Mouse (Mus musculus) midbrain, embryonic 13.5 days (tissue): ENCODE measurements at regions not wholly inside any gene's neighbourhood (a gene's known extent, or its start where the extent isn't known, plus 50 kb on each side); places are given as distances from the start of the nearest gene placed in this dataset.

Experiments
- ATAC-seq: fragments of 200-750 bp; cut with Nextera tagmentation; 2 replicates; pipeline ENCODE4 v1.8.0; 2017; ENCODE audit warnings: mild to moderate bottlenecking, moderate TSS enrichment, moderate library complexity
- H3K27ac ChIP-seq: fragments of 300-500 bp; sonication (generic); 2 replicates; pipeline ENCODE4 v1.5.1; 2015; ENCODE audit warnings: inconsistent platforms, mild to moderate bottlenecking, moderate library complexity
- H3K27me3 ChIP-seq: fragments of 300-500 bp; sonication (generic); 2 replicates; pipeline ENCODE4 v1.6.1; 2015; ENCODE audit warnings: mild to moderate bottlenecking, inconsistent platforms
- H3K36me3 ChIP-seq: fragments of 300-500 bp; sonication (generic); 2 replicates; pipeline ENCODE4 v1.6.1; 2015; ENCODE audit warnings: mild to moderate bottlenecking, inconsistent platforms
- H3K4me1 ChIP-seq: fragments of 300-500 bp; sonication (generic); replicated peaks from 2 replicates; pipeline ENCODE4 v1.6.1; 2015; ENCODE audit warnings: inconsistent platforms
- H3K4me2 ChIP-seq: fragments of 300-500 bp; sonication (generic); replicated peaks from 2 replicates; pipeline ENCODE4 v1.6.1; 2015; ENCODE audit warnings: moderate library complexity, mild to moderate bottlenecking, inconsistent platforms
- H3K4me3 ChIP-seq: fragments of 300-500 bp; sonication (generic); replicated peaks from 2 replicates; pipeline ENCODE4 v1.5.1; 2015; ENCODE audit warnings: mild to moderate bottlenecking, inconsistent platforms
- H3K9ac ChIP-seq: fragments of 300-500 bp; sonication (generic); replicated peaks from 2 replicates; pipeline ENCODE4 v1.6.1; 2015; ENCODE audit warnings: mild to moderate bottlenecking, inconsistent platforms
- H3K9me3 ChIP-seq: fragments of 300-500 bp; sonication (generic); 2 replicates; pipeline ENCODE4 v1.6.1; 2016; ENCODE audit warnings: mild to moderate bottlenecking, inconsistent platforms
- WGBS: fragments of 180-500 bp; shearing (Covaris S2); methylation state at CpG from one replicate; pipeline ENCODE4 v1.1.7; 2015; 5-methylcytosine and 5-hydroxymethylcytosine counted together

DNA sequence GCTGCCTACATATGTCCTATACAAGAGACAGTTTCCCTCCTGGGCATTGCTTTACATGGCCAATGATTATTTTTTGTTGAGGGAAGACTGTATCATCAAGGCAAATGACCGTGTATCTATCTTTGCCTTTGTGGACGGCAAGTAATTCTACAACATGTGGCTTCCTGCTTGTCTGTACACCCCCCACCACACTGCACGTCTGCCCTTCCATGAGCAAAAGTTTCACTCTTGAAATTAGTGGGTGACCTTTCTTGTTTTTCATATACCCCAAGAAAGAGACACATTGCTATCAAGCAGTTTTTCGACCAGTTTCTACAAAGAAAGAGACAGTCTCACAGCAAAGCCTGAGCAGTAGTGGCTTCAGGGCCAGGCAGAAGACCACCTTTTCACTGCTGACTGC lies 180.5 kb upstream of the Prdm1 start:
- H3K27me3 ChIP-seq: no peaks in the 10 kb centered on the region
- H3K36me3 ChIP-seq: no peaks in the 10 kb centered on the region
- H3K27ac ChIP-seq: no peak overlapping the region
- H3K9me3 ChIP-seq: no peaks in the 10 kb centered on the region
- no peak overlapping the region for H3K4me2 ChIP-seq
- no peak for ATAC-seq
- WGBS: 87% methylated on average over 4 of the region's 4 CpGs
- H3K9ac ChIP-seq: no peak overlapping the region
- no peak overlapping the region for H3K4me3 ChIP-seq
- no peaks in the 10 kb centered on the region for H3K4me1 ChIP-seq

DNA sequence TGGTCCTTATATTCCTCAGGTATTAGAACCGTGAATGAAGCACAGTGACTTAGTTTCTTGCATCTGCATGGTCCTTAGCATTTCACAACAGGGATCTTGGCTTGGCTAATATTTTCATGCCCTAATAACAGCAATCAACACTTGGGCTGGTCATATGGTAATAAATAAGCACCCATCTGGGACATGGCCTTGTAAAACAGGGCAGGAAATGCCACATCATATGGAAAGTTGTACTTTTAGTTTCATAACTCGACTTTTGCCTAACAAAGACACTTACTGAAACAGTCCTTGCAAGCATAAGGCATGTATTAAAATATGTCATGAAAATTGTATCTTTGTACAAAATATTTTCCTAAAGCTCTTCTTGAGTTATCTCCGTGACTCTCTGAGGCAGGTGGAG lies 175.8 kb upstream of the Prdm1 start:
- no peak for ATAC-seq
- Histone ChIP-seq H3K9ac (no peak overlapping the region), H3K27ac (no peak overlapping the region), H3K4me2 (no peak overlapping the region), H3K4me3 (no peak overlapping the region), H3K9me3 (no peaks in the 10 kb centered on the region), H3K36me3 (no peaks in the 10 kb centered on the region), H3K27me3 (no peaks in the 10 kb centered on the region), H3K4me1 (no peaks in the 10 kb centered on the region)
- WGBS: 85% methylated on average over 3 of the region's 3 CpGs

DNA sequence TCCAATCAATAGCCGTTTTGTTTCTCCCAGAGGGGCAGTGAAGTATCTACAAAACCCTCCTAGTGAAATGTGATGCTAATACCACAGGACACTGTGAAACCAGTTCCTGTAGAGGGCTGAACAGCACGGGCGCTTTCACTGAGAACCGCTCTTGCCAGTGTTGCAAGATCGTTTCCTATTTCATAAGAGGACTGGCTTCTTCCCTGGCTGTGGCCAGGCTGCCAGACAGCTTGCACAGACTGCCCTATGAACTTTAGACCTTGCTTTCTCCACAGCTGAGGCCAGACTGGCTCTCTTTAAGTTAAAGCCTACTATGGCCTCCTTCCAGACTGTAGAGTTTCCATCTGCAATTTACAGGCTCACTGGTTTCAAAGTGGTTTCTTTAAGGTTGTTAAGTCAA lies 173.8 kb upstream of the Prdm1 start:
- Histone ChIP-seq H3K4me1 (no peaks in the 10 kb centered on the region), H3K27ac (no peak overlapping the region), H3K9me3 (no peaks in the 10 kb centered on the region), H3K27me3 (no peaks in the 10 kb centered on the region), H3K9ac (no peak overlapping the region), H3K4me3 (no peak overlapping the region), H3K36me3 (no peaks in the 10 kb centered on the region), H3K4me2 (no peak overlapping the region)
- no peak for ATAC-seq
- WGBS: 85% methylated on average over 5 of the region's 5 CpGs

DNA sequence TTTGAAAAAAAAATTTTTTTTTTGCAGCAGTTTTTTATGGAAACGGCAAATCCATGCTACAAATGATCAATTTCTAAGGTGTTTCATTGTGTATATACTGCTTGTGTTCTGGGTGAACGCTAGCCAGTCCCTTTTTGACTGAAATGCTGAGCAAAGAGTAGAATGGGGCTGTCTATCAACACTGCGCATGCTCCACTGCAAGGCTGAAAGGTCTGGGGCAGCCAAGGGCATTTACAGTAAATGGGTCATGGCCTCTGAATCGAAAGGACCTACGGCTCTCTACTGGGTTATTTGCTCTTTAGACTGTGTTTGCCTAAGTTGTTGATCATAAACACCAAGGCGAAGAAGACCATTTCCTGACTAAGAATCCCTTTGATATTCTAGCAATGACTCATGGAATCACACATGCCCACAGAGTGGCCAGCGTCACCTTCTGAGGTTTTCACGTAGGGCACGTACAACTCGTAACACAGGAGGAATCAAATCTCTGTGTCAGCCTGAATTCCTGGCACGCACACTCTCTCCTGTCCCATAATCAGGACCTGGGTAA lies 171.8 kb upstream of the Prdm1 start:
- Histone ChIP-seq H3K9me3 (no peaks in the 10 kb centered on the region), H3K4me2 (no peak overlapping the region), H3K9ac (no peak overlapping the region), H3K27me3 (no peaks in the 10 kb centered on the region), H3K4me3 (no peak overlapping the region), H3K27ac (no peak overlapping the region), H3K4me1 (no peaks in the 10 kb centered on the region), H3K36me3 (no peaks in the 10 kb centered on the region)
- ATAC-seq: no peak
- 92% methylated on average over 11 of the region's 11 CpGs for WGBS

DNA sequence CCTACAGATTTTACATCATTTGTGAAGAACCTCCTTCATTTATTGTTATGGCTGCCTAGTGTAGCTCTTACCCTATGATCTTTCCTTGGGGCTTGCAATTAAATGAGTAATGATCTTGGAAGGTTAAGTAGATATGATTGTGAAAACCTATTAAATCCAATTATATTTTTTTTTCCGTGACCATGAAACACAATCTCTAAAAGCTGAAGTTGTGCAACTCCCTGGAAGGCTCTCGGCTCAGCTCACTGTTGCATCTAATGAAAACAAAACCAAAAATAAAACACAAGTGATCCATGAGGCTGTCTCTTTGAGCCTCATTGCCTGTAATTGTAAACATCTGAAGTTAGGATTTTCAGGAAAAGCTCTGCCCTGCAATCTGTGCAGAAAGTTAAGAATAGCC lies 169.7 kb upstream of the Prdm1 start:
- ATAC-seq: no peak
- 85% methylated on average over 2 of the region's 2 CpGs for WGBS
- Histone ChIP-seq H3K4me1 (no peaks in the 10 kb centered on the region), H3K27ac (no peak overlapping the region), H3K9me3 (no peaks in the 10 kb centered on the region), H3K27me3 (no peaks in the 10 kb centered on the region), H3K4me3 (no peak overlapping the region), H3K4me2 (no peak overlapping the region), H3K9ac (no peak overlapping the region), H3K36me3 (no peaks in the 10 kb centered on the region)

DNA sequence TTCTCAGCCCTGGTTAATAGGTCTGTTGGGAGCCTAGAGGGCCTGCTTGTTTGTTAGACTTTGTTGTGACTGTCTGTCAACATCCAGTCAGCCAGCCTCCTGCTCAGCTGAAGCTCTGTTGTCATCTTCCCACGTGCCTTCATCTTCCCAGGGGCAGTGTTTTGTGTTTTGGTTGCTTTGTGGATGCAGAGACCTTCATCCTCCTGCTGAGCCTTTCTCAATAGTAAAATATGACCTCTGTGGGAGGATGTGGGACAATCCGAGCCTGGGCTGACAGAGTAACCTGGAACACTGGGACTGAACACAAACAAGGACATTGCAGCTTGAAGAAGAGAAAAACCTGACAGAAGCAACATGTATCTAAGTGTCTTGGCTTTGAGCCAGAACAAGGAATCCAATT lies 168.7 kb upstream of the Prdm1 start:
- no peaks in the 10 kb centered on the region for H3K9me3 ChIP-seq
- no peak for ATAC-seq
- H3K4me2 ChIP-seq: no peak overlapping the region
- no peak overlapping the region for H3K4me3 ChIP-seq
- no peaks in the 10 kb centered on the region for H3K4me1 ChIP-seq
- H3K27me3 ChIP-seq: no peaks in the 10 kb centered on the region
- H3K9ac ChIP-seq: no peak overlapping the region
- no peak overlapping the region for H3K27ac ChIP-seq
- no peaks in the 10 kb centered on the region for H3K36me3 ChIP-seq
- 32% methylated on average over 2 of the region's 2 CpGs for WGBS

DNA sequence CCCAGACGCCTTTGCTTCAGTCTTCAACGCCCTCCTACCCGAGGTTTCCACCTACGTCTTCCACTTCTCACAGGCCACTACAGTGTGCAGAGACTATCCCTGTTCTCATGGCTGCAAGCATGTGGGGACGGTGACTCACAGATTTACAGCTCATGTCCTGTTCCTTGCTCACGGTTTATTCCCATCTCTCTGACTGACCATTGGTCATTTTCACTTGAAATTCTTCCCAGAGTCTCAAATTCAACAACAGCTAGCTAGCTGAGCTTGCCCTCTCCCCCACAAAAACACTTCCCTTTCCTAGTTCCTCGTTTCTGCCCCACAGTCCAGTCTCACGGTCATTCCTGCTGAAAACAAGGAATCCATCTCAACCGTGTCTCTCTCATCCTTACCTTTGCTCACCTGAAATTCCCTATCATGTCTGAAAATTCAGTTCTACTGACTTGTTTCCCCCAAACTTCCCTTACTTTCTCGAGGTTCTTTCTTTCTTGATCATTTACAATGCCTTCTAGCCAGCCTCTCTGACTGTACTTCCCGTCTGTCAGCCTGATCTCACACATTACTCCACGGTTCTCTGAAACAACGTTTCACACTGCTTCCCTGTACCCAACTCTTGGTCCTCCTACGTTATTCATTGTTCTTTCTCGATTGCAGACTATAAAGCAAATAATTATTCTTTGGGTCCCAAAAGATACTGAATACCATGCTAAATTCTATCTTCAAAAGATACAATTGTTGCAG lies 163.5 kb upstream of the Prdm1 start:
- 85% methylated on average over 15 of the region's 15 CpGs for WGBS
- Histone ChIP-seq H3K4me1 (no peaks in the 10 kb centered on the region), H3K27me3 (no peaks in the 10 kb centered on the region), H3K4me3 (no peak overlapping the region), H3K9ac (no peak overlapping the region), H3K27ac (no peak overlapping the region), H3K4me2 (no peak overlapping the region), H3K9me3 (no peaks in the 10 kb centered on the region), H3K36me3 (no peaks in the 10 kb centered on the region)
- ATAC-seq: no peak

DNA sequence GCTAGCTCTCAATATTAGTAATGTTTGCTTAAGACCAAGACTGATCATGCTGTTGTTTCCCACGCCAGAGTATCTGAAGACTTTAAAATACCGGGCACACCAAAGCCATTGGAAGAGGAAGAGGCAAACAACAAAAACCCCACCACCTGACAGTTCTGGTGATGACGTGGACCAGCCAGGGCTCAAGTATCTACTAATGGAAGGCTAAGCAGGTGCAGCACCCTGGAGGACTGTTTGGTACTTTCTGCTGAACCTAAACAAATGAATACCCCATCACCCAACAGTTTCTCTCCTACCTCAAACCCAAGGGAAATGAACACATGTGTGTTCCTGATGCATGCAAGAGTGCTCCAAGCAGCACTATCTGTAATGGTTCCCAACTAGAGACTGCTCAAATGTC lies 160.3 kb upstream of the Prdm1 start:
- Histone ChIP-seq H3K4me2 (no peak overlapping the region), H3K36me3 (no peaks in the 10 kb centered on the region), H3K4me3 (no peak overlapping the region), H3K9ac (no peak overlapping the region), H3K4me1 (no peaks in the 10 kb centered on the region), H3K9me3 (no peaks in the 10 kb centered on the region), H3K27ac (no peak overlapping the region), H3K27me3 (no peaks in the 10 kb centered on the region)
- WGBS: 87% methylated on average over 3 of the region's 3 CpGs
- ATAC-seq: no peak

DNA sequence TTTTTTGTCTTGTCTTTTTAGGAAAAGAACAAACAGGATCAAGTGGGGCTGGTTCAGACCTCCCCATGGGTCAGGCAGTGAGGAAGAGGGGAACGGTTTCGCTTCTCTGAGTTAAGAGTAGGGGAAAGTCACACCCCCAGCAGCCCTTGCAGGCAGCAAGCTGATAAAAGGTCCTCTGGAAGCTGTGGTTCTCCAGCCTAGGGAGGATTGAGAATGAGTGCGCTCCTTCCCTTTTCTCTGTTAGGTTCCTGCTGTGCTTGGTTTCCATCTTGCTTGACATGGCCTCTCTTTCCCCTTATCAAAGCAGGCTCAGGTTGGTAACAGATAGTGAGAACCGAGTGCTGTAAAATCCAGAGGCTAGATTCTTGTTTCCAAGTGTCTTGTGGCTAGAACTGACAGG lies 157.8 kb upstream of the Prdm1 start:
- Histone ChIP-seq H3K36me3 (no peaks in the 10 kb centered on the region), H3K9me3 (no peaks in the 10 kb centered on the region), H3K4me1 (no peaks in the 10 kb centered on the region), H3K9ac (no peak overlapping the region), H3K27me3 (no peaks in the 10 kb centered on the region), H3K27ac (no peak overlapping the region), H3K4me2 (no peak overlapping the region), H3K4me3 (no peak overlapping the region)
- 83% methylated on average over 4 of the region's 4 CpGs for WGBS
- ATAC-seq: no peak

DNA sequence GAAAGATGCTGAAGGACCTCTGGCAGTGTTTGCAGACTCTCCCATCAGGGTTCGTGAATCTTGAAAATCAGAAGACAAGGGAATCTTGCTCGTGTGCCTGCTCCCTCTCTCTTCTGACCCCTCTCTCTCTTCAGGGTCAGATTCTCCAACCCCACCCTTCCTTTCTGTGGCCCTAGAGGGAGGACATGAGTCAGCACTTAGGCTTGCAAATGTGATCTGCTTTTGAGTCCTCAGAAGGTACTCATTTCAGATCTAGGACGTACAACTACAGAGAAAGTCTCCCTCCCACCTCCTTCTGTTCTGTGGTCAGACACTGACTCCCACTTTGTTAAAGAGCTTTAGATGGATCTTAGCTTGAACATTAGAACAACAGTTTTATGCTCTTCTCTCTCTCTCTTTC lies 156.9 kb upstream of the Prdm1 start:
- Histone ChIP-seq H3K27ac (no peak overlapping the region), H3K9me3 (no peaks in the 10 kb centered on the region), H3K9ac (no peak overlapping the region), H3K4me1 (no peaks in the 10 kb centered on the region), H3K36me3 (no peaks in the 10 kb centered on the region), H3K27me3 (no peaks in the 10 kb centered on the region), H3K4me2 (no peak overlapping the region), H3K4me3 (no peak overlapping the region)
- 72% methylated on average over 3 of the region's 3 CpGs for WGBS
- no peak for ATAC-seq

DNA sequence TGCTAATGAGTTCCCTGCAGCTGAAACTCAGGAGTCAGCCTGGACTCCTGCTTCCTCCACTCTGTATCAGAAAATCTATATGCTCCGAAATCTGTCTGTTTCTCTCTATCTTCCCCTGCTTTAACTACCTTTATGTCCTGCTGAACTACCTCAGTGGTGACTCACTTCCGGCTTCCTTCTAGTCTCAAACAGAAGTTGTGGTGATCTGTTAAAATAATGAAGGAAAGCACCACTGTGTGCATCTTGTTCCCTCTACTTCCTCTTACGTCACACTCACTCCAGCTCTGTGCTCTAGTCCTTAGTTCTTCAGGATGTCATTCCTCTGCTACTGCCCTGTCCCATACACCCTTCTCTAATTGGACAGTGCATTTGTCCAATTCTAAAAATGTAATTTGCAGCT lies 148.2 kb upstream of the Prdm1 start:
- ATAC-seq: no peak
- 89% methylated on average over 3 of the region's 3 CpGs for WGBS
- no peaks in the 10 kb centered on the region for H3K9me3 ChIP-seq
- H3K9ac ChIP-seq: no peak overlapping the region
- H3K4me1 ChIP-seq: no peaks in the 10 kb centered on the region
- no peak overlapping the region for H3K27ac ChIP-seq
- no peaks in the 10 kb centered on the region for H3K27me3 ChIP-seq
- H3K4me3 ChIP-seq: no peak overlapping the region
- no peaks in the 10 kb centered on the region for H3K36me3 ChIP-seq
- H3K4me2 ChIP-seq: no peak overlapping the region

DNA sequence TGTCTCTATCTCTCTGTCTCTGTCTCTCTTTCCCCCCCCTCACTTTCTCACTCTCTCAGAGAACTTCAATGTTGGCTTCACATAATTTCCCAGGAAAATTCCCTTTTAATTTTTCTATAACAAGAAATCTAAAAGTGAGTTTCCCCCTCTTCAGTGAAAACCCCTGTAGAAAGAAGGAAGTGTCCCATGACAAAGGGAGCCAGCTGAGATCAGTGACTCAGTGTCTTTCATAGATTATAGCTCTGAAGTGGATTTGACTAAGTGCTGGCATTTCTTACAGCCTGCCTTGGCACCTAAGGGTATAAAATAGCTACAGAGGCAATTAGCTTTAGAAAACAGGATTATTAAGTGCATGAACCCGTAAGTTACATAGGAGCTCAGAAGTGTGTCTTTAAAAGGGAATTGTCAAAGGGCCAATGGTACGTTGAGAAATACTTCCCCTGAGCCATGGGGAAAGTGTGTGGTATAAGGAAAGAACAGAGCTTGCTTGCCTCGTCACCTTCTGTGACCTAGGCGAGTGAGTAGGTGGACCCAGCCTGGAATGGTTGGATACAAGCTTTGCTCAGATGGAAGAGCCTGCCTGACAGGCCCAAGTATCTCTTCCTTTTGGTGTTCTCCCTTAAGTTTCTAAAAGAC lies 137.3 kb upstream of the Prdm1 start:
- WGBS: 71% methylated on average over 4 of the region's 4 CpGs
- Histone ChIP-seq H3K27me3 (no peaks in the 10 kb centered on the region), H3K4me1 (no peaks in the 10 kb centered on the region), H3K9ac (no peak overlapping the region), H3K4me3 (no peak overlapping the region), H3K36me3 (no peaks in the 10 kb centered on the region), H3K9me3 (no peaks in the 10 kb centered on the region), H3K4me2 (no peak overlapping the region), H3K27ac (no peak overlapping the region)
- ATAC-seq: no peak

DNA sequence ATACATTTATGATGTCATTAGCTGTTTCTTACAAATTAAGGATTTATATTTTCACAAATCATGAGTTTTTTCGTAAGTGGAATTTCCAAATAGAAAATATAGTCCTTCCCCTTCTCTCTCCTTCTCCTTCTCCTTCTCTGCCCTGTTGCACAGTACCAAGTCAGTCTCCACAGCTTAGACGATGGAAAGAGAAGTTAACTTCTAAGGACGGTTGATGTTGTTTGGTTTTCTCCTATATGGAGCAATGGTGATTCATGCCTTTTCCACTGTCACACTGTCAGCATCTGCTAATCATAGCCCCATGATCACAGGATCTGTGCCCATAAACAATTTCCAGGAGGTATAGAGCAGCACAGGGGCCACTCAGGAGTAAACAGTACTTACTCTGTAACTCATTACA lies 131.2 kb upstream of the Prdm1 start:
- Histone ChIP-seq H3K9ac (no peak overlapping the region), H3K27ac (no peak overlapping the region), H3K4me3 (no peak overlapping the region), H3K36me3 (no peaks in the 10 kb centered on the region), H3K4me2 (no peak overlapping the region), H3K27me3 (no peaks in the 10 kb centered on the region), H3K4me1 (no peaks in the 10 kb centered on the region), H3K9me3 (no peaks in the 10 kb centered on the region)
- no peak for ATAC-seq
- WGBS: 90% methylated on average over 3 of the region's 3 CpGs
